Mouse (Mus musculus): Measurements from ENCODE around the gene Iqsec3. TPM values are rescaled to one million over a fixed set of nuclear protein-coding genes. Genes with fewer than 3 reads are reported as not detected.

Gene Iqsec3
- total RNA-seq, 1 experiment = 0.18 TPM

- TF ChIP-seq ZNF384 (IDR thresholded peaks at IDR 0.05; ENCODE audit: low read depth, low read length) (no peak), MAFK (IDR thresholded peaks at IDR 0.05; ENCODE audit: insufficient read depth, low read depth, low read length) (no peak), HCFC1 (IDR thresholded peaks at IDR 0.05; ENCODE audit: borderline replicate concordance, insufficient read depth, low read length) (no peak), ZC3H11A (IDR thresholded peaks at IDR 0.05; ENCODE audit: borderline replicate concordance, low read depth, low read length) (no peak), CHD2 (IDR thresholded peaks at IDR 0.05; ENCODE audit: low read depth, low read length) (no peak)
- in situ Hi-C loops (cut with MboI; ENCODE audit: low sequenced_read_pairs in 2 of 2, unreplicated experiment in 2 of 2) = loop anchor here in 1 of 2 experiments (25.0 kb wide), 1 partner anchor 191 kb away; no protein-coding TSS in a partner anchor
- no peaks in the 10 kb centered on the region for H3K36me3 ChIP-seq (ENCODE audit: control insufficient read depth, insufficient read depth, low read length, poor library complexity, severe bottlenecking)
- no peak overlapping the region for H3K9ac ChIP-seq (ENCODE audit: insufficient read depth, low read depth, low read length, poor library complexity, severe bottlenecking)
- no peak for DNase-seq (ENCODE audit: low read depth, low spot score)
- no peaks in the 10 kb centered on the region for H3K4me1 ChIP-seq (ENCODE audit: control insufficient read depth in 2 of 2, insufficient read depth in 2 of 2, low read length in 2 of 2, poor library complexity in 1 of 2)
- no peak overlapping the region for H3K27ac ChIP-seq (ENCODE audit: insufficient read depth, low read depth, low read length, poor library complexity, severe bottlenecking)
- H3K9me3 ChIP-seq (ENCODE audit: control insufficient read depth, insufficient read depth, low read depth, low read length) = no peaks in the 10 kb centered on the region
- H3K4me3 ChIP-seq (ENCODE audit: insufficient read depth in 1 of 2, low read depth in 1 of 2, low read length in 2 of 2, poor library complexity in 1 of 2, severe bottlenecking in 1 of 2) = no peak overlapping the region
These were observed 127.0 kb downstream of the Iqsec3 start for GRCm38 (mm10) chr6:121346428-121346827.

GRCm38 (mm10) chr6:121344329-121344728 is 129.1 kb downstream of the Iqsec3 start:
- H3K9ac ChIP-seq (ENCODE audit: insufficient read depth, low read depth, low read length, poor library complexity, severe bottlenecking) = no peak overlapping the region
- H3K36me3 ChIP-seq (ENCODE audit: control insufficient read depth, insufficient read depth, low read length, poor library complexity, severe bottlenecking) = no peaks in the 10 kb centered on the region
- no peak for TF ChIP-seq ZNF384 (IDR thresholded peaks at IDR 0.05; ENCODE audit: low read depth, low read length)
- no peak for TF ChIP-seq ZC3H11A (IDR thresholded peaks at IDR 0.05; ENCODE audit: borderline replicate concordance, low read depth, low read length)
- no peak for TF ChIP-seq HCFC1 (IDR thresholded peaks at IDR 0.05; ENCODE audit: borderline replicate concordance, insufficient read depth, low read length)
- no peak for TF ChIP-seq MAFK (IDR thresholded peaks at IDR 0.05; ENCODE audit: insufficient read depth, low read depth, low read length)
- no peak for TF ChIP-seq CHD2 (IDR thresholded peaks at IDR 0.05; ENCODE audit: low read depth, low read length)
- no peaks in the 10 kb centered on the region for H3K4me1 ChIP-seq (ENCODE audit: control insufficient read depth in 2 of 2, insufficient read depth in 2 of 2, low read length in 2 of 2, poor library complexity in 1 of 2)
- DNase-seq (ENCODE audit: low read depth, low spot score) = no peak
- H3K27ac ChIP-seq (ENCODE audit: insufficient read depth, low read depth, low read length, poor library complexity, severe bottlenecking) = no peak overlapping the region
- no peaks in the 10 kb centered on the region for H3K9me3 ChIP-seq (ENCODE audit: control insufficient read depth, insufficient read depth, low read depth, low read length)
- in situ Hi-C loops (cut with MboI; ENCODE audit: low sequenced_read_pairs in 2 of 2, unreplicated experiment in 2 of 2) = loop anchor here in 1 of 2 experiments (25.0 kb wide), 1 partner anchor 193 kb away; no protein-coding TSS in a partner anchor
- H3K4me3 ChIP-seq (ENCODE audit: insufficient read depth in 1 of 2, low read depth in 1 of 2, low read length in 2 of 2, poor library complexity in 1 of 2, severe bottlenecking in 1 of 2) = no peak overlapping the region

DNA sequence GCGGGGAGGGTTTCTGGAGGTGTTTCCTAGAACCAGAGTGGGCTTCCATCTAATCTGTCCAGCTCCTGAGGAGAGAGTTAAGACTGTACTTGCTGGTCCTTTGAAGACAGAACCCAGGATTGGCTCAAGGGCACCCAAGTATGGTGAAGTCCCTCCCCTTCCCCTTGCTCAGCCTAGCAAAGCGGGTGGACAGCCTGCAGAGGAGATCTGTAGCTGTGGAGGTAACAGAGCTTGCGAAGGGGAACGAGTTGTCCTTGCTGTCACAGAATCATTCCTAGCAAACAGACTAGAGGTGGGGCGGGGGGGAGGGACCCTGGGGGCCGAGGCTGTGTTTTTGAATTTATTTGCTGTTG is 129.7 kb downstream of the Iqsec3 start:
- H3K9ac ChIP-seq (ENCODE audit: insufficient read depth, low read depth, low read length, poor library complexity, severe bottlenecking) = no peak overlapping the region
- no peak overlapping the region for H3K4me3 ChIP-seq (ENCODE audit: insufficient read depth in 1 of 2, low read depth in 1 of 2, low read length in 2 of 2, poor library complexity in 1 of 2, severe bottlenecking in 1 of 2)
- no peak for DNase-seq (ENCODE audit: low read depth, low spot score)
- no peaks in the 10 kb centered on the region for H3K4me1 ChIP-seq (ENCODE audit: control insufficient read depth in 2 of 2, insufficient read depth in 2 of 2, low read length in 2 of 2, poor library complexity in 1 of 2)
- H3K9me3 ChIP-seq (ENCODE audit: control insufficient read depth, insufficient read depth, low read depth, low read length) = no peaks in the 10 kb centered on the region
- in situ Hi-C loops (cut with MboI; ENCODE audit: low sequenced_read_pairs in 2 of 2, unreplicated experiment in 2 of 2) = loop anchor here in 1 of 2 experiments (25.0 kb wide), 1 partner anchor 194 kb away; no protein-coding TSS in a partner anchor
- TF ChIP-seq MAFK (IDR thresholded peaks at IDR 0.05; ENCODE audit: insufficient read depth, low read depth, low read length) (no peak), CHD2 (IDR thresholded peaks at IDR 0.05; ENCODE audit: low read depth, low read length) (no peak), HCFC1 (IDR thresholded peaks at IDR 0.05; ENCODE audit: borderline replicate concordance, insufficient read depth, low read length) (no peak), ZC3H11A (IDR thresholded peaks at IDR 0.05; ENCODE audit: borderline replicate concordance, low read depth, low read length) (no peak), ZNF384 (IDR thresholded peaks at IDR 0.05; ENCODE audit: low read depth, low read length) (no peak)
- H3K27ac ChIP-seq (ENCODE audit: insufficient read depth, low read depth, low read length, poor library complexity, severe bottlenecking) = no peak overlapping the region
- H3K36me3 ChIP-seq (ENCODE audit: control insufficient read depth, insufficient read depth, low read length, poor library complexity, severe bottlenecking) = no peaks in the 10 kb centered on the region

DNA sequence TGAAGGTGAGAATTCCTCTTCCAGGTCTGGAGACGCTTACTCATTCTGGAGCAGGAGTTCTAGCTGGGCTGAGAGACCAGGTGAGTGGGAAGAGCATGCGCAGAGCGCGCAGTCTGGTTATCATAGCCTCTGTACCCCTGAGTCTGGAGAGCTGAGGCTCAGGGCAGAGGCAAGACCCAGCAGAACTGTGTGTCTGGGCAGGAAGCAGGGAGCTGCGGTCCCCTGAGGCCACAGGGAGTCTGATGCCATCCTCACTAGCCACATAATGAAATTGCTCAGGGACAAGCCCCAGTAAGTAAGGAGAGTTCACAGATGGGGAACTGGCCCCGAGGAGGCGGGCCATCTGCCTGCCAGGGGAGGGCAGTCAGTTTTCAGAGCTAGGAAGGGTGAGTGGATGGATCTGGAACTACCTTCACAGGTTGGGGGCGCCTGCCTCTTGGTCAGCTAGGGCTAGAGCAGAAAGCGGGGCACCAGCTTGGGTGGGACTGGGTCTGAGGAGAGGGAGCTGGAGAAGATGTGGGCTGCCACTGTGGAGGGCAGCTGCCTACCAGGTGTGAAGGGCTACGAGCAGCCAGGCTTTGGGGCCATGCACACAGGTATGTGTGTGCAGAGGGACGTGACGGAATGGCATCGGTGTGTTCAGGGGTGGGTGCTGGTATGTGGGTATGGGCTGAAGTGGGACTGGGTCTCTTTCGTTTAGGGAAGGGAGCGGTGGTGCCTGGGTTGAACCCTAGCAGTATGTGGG is 130.3 kb downstream of the Iqsec3 start, which contains the start of gene Slc6a12:
TSS of gene Slc6a12 (plus strand) at position 51 of the 745 bp plus-strand sequence.
- no peak within 1 kb of the TSS for H3K27ac ChIP-seq (ENCODE audit: insufficient read depth, low read depth, low read length, poor library complexity, severe bottlenecking)
- H3K9me3 ChIP-seq (ENCODE audit: control insufficient read depth, insufficient read depth, low read depth, low read length) = no peaks in the 10 kb centered on the region
- in situ Hi-C loops (cut with MboI; ENCODE audit: low sequenced_read_pairs in 2 of 2, unreplicated experiment in 2 of 2) = loop anchor here in 1 of 2 experiments (25.0 kb wide), 1 partner anchor 194 kb away; no protein-coding TSS in a partner anchor
- H3K4me3 ChIP-seq (ENCODE audit: insufficient read depth in 1 of 2, low read depth in 1 of 2, low read length in 2 of 2, poor library complexity in 1 of 2, severe bottlenecking in 1 of 2) = no peak within 1 kb of the TSS
- no peak within 1 kb of the TSS for H3K9ac ChIP-seq (ENCODE audit: insufficient read depth, low read depth, low read length, poor library complexity, severe bottlenecking)
- no peaks in the 10 kb centered on the region for H3K4me1 ChIP-seq (ENCODE audit: control insufficient read depth in 2 of 2, insufficient read depth in 2 of 2, low read length in 2 of 2, poor library complexity in 1 of 2)
- DNase-seq (ENCODE audit: low read depth, low spot score) = no peak
- no peaks in the 10 kb centered on the region for H3K36me3 ChIP-seq (ENCODE audit: control insufficient read depth, insufficient read depth, low read length, poor library complexity, severe bottlenecking)
- no peak for TF ChIP-seq ZNF384 (IDR thresholded peaks at IDR 0.05; ENCODE audit: low read depth, low read length)
- no peak for TF ChIP-seq ZC3H11A (IDR thresholded peaks at IDR 0.05; ENCODE audit: borderline replicate concordance, low read depth, low read length)
- no peak for TF ChIP-seq MAFK (IDR thresholded peaks at IDR 0.05; ENCODE audit: insufficient read depth, low read depth, low read length)
- TF ChIP-seq HCFC1 (IDR thresholded peaks at IDR 0.05; ENCODE audit: borderline replicate concordance, insufficient read depth, low read length) = no peak
- no peak for TF ChIP-seq CHD2 (IDR thresholded peaks at IDR 0.05; ENCODE audit: low read depth, low read length)
